In the genomic region with DNA sequence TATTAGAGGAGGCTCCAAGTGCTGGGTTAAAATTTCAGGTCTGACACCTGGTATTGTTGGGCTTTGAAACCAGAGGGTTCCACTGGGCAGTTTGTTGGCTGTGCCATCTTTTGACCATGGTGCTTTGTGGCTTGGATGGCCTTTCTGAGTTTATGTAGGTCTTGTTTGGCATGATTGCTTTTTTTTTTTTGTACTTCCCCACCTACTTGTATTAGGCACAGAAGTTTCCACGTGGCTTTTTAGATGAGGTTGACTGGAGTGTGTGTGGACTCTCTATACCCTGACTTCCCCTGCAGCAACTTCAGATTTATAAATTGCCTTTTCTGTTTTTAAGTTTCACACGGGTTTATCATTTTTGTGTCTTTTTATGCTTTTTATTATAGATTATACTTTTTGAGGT, we compare ENCODE assay signal across 36 mouse cellular contexts. TPM values are rescaled to one million over a fixed set of nuclear protein-coding genes. Genes with fewer than 3 reads are reported as not detected.
"Had no signal": no experiment of that assay in that cellular context is flagged by ENCODE, and none has a peak within 500 bp of the region (broad histone marks: within the 10 kb centered on the region; RNA-seq: fewer than 3 reads in every experiment).

No protein-coding gene starts in this region.

- H3K27me3 ChIP-seq: heart, embryonic 12.5 days; heart, embryonic 13.5 days; heart, embryonic 15.5 days; hindbrain, embryonic 12.5 days; hindbrain, embryonic 13.5 days; hindbrain, embryonic 15.5 days; intestine, embryonic 15.5 days; kidney, embryonic 15.5 days had no signal

- H3K9ac ChIP-seq: heart, embryonic 12.5 days; heart, embryonic 13.5 days; heart, embryonic 15.5 days; hindbrain, embryonic 12.5 days; hindbrain, embryonic 13.5 days; hindbrain, embryonic 14.5 days; hindbrain, embryonic 15.5 days; intestine, embryonic 15.5 days; kidney, embryonic 15.5 days had no signal

- H3K9me3 ChIP-seq: heart, embryonic 12.5 days; heart, embryonic 13.5 days; heart, embryonic 15.5 days; hindbrain, embryonic 10.5 days; hindbrain, embryonic 12.5 days; hindbrain, embryonic 13.5 days; hindbrain, embryonic 15.5 days; intestine, embryonic 15.5 days; kidney, embryonic 15.5 days had no signal

- H3K27ac ChIP-seq: heart, embryonic 13.5 days; heart, embryonic 15.5 days; hindbrain, embryonic 10.5 days; hindbrain, embryonic 12.5 days; hindbrain, embryonic 13.5 days; hindbrain, embryonic 14.5 days; hindbrain, embryonic 15.5 days; hindbrain, postnatal 0 days; intestine, embryonic 15.5 days; kidney, embryonic 15.5 days; kidney, postnatal 0 days; layer of hippocampus, adult 2 months; left cerebral cortex, adult 2 months had no signal

- H3K4me3 ChIP-seq: heart, embryonic 12.5 days; heart, embryonic 13.5 days; heart, embryonic 15.5 days; hindbrain, embryonic 10.5 days; hindbrain, embryonic 12.5 days; hindbrain, embryonic 13.5 days; hindbrain, embryonic 15.5 days; intestine, embryonic 15.5 days; kidney, embryonic 15.5 days; layer of hippocampus, adult 2 months; left cerebral cortex, adult 2 months had no signal

- DNase-seq: heart, postnatal 10 days; heart, postnatal 14 days; heart, postnatal 36 days; heart, postnatal 4 days; kidney, adult 11 months; kidney, adult 18-20 months; kidney, adult 2 months; kidney, adult 8-10 months; kidney, adult 9 months; kidney, postnatal 10 days; kidney, postnatal 14 days; kidney, postnatal 25 days; kidney, postnatal 36 days; kidney, postnatal 4 days; layer of hippocampus, adult 9-11 months; layer of hippocampus, postnatal 36 days had no signal

- H3K4me2 ChIP-seq: heart, embryonic 12.5 days; heart, embryonic 13.5 days; heart, embryonic 15.5 days; hindbrain, embryonic 12.5 days; hindbrain, embryonic 13.5 days; hindbrain, embryonic 14.5 days; hindbrain, embryonic 15.5 days; intestine, embryonic 15.5 days; kidney, embryonic 15.5 days had no signal

RNA-seq across cellular contexts. Expression of gene March4, which starts 52.0 kb away (rescaled TPM):
- total RNA-seq: heart, postnatal 10 days; heart, postnatal 25 days; heart, postnatal 36 days; heart, postnatal 4 days; hematopoietic stem cell, adult 5-6 weeks had no signal
- polyA plus RNA-seq: heart, embryonic 12.5 days; heart, embryonic 13.5 days; heart, embryonic 16.5 days; heart, postnatal 0 days; inflammation-experienced regulatory T-cells, adult 6 months; kidney, embryonic 14.5 days; kidney, postnatal 0 days had no signal
